Mouse (Mus musculus): ENCODE measurements around the gene C1qc. TPM values are rescaled to one million over a fixed set of nuclear protein-coding genes. Genes with fewer than 3 reads are reported as not detected.

The C1qc gene
- 0.98 and 1.4 TPM in 2 replicates for total RNA-seq (2015)
- 0.53 and 0.62 TPM in 2 replicates for total RNA-seq (2017)

DNA sequence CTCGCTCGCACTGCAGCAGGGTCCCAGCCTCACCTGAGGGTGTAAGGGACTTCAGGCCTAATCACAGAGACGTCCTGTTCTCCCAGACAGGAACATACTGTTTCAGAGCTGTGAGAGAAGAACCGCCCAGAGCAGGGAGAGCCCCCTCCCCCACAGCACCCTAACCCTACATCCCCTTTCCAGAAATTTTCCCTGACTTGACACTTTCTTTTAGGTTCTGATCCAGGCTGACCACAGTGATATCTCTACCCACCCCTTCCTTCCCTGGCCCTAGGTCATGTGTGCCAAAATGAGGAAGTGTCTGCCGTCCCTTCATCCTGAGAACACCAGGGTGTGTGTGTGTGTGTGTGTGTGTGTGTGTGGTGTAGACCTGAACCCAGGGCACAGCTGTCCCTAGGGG is at the start of gene C1qc:
Gene C1qc (minus strand): TSS at position 255 of the 400 bp plus-strand sequence.
- peak; percentile 35 for ATAC-seq (ENCODE audit: poor library complexity, severe bottlenecking)

- no peak for ATAC-seq (ENCODE audit: poor library complexity, severe bottlenecking)
These were observed 45.1 kb upstream of the C1qc start for GRCm38 (mm10) chr4:136937935-136938334.

DNA sequence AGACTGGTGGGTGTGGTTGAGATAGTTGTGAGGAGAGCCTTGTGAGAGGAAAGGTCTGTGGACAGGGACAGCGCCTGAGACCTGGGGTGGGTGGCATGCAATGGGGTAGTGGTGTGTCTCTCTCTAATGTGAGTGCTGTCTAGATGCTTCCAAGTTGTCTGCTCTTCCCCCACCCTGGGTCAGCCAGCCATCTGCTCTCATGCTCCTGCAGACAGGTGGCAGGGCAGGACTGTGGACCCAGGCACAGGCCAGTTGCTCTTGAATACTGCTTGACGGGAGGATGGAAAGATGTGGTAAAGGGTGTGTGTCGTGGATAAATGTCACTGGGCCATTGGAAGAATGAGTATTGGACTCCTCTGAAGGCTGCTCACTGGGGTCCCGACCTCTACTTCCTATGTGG is 44.5 kb upstream of the C1qc start:
- no peak for ATAC-seq (ENCODE audit: poor library complexity, severe bottlenecking)

DNA sequence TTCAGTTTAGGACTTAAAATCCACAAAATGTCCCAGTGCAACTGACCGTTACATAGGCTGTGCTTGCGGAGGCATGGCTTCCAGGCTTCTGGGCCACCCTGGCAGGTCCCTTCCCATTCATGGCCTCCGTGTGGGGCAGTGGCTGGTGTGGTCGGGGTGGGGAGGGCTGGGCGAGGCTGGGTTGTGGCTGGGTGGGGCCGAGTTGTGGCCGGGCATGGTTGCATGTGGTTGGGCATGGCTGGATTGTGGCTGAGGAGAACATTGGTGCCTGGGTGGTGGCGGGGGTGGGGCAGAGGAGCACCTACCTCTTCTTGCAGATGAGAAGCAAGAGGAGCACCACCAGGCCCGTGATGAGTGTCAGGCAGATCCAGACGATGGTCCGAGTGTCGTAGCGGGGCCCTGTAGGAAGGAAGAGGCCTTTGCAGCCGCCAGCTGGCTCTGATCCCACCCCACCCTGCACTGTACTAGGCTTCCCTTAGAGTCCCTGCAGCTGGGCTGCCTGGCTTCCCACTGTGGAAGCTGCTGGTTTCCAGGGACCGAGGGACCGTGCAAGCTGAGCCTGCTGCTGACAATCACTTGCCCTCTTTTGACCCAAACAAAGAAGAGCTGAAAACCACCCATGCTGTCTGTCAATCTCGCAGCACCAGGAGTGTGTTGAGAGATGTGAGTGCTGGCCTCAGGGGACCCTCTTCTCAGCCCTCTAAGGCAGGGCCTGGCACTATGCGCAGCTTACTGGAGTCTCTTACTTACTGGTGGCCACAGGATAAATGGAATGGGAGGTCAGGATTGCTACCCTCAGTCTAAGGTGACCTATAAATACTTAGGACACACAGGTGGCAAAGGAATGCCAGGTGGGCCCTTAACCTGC is 42.1 kb upstream of the C1qc start:
- ATAC-seq (ENCODE audit: poor library complexity, severe bottlenecking): peak; percentile 38

DNA sequence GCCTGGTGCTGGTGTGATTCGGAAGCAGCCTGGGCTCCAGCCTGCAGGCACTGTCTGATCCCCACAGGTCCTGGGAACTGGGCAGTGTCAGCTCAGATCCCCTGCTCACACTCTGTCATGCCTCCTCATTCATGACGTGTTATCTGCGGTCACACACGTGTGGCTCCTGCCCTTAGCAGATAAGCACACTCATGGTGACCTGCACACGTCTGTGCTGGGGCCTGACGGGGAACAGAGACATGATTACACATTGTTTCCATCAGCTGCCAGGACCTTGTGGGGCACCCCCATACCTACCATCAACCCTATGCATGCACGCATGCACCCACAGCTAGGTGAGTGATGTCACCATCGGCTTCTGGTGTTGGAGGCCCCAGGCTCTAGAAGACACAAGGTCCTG is 37.6 kb upstream of the C1qc start:
- no peak for ATAC-seq (ENCODE audit: poor library complexity, severe bottlenecking)

- no peak for ATAC-seq (ENCODE audit: poor library complexity, severe bottlenecking)
These were observed 36.1 kb upstream of the C1qc start for GRCm38 (mm10) chr4:136928928-136929327.

- ATAC-seq (ENCODE audit: poor library complexity, severe bottlenecking): no peak
These were observed 32.9 kb upstream of the C1qc start for GRCm38 (mm10) chr4:136925804-136926203.

DNA sequence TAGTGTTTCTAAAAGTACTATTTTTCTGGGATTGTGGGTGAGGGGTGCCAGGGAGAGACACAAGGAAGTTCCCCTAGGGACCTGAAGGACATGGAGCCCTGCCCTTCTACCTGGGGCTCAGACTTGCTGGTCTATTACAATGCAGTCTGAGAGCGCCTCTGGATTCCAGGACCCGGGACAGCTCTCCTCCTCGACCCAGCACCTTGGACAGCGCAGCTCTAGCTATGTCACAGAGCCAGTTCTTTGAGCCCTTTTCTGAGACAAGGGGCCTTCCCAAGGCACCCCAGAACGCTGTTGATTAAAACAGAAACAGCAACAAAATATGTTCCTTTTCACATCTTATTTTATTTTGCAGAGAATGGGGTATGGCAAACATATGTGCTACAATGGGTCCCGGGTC is 31.7 kb upstream of the C1qc start:
- no peak for ATAC-seq (ENCODE audit: poor library complexity, severe bottlenecking)

GRCm38 (mm10) chr4:136919526-136919925 is 26.7 kb upstream of the C1qc start:
- ATAC-seq (ENCODE audit: poor library complexity, severe bottlenecking): no peak

GRCm38 (mm10) chr4:136918834-136919233 is 26.0 kb upstream of the C1qc start:
- ATAC-seq (ENCODE audit: poor library complexity, severe bottlenecking): no peak

- no peak for ATAC-seq (ENCODE audit: poor library complexity, severe bottlenecking)
These were observed 24.3 kb upstream of the C1qc start for GRCm38 (mm10) chr4:136917165-136917524.

GRCm38 (mm10) chr4:136916359-136917164 is 23.7 kb upstream of the C1qc start:
- no peak for ATAC-seq (ENCODE audit: poor library complexity, severe bottlenecking)

- ATAC-seq (ENCODE audit: poor library complexity, severe bottlenecking): no peak
These were observed 20.0 kb upstream of the C1qc start for GRCm38 (mm10) chr4:136912841-136913240.

- no peak for ATAC-seq (ENCODE audit: poor library complexity, severe bottlenecking)
These were observed 18.9 kb upstream of the C1qc start for GRCm38 (mm10) chr4:136911804-136912203.

- no peak for ATAC-seq (ENCODE audit: poor library complexity, severe bottlenecking)
These were observed 18.4 kb upstream of the C1qc start for GRCm38 (mm10) chr4:136911211-136911646.

- ATAC-seq (ENCODE audit: poor library complexity, severe bottlenecking): no peak
These were observed 14.9 kb upstream of the C1qc start for GRCm38 (mm10) chr4:136907809-136908208.

GRCm38 (mm10) chr4:136907033-136907432 is 14.2 kb upstream of the C1qc start:
- no peak; the same call in 1 of the 2 replicates for ATAC-seq (ENCODE audit: poor library complexity, severe bottlenecking)

- no peak for ATAC-seq (ENCODE audit: poor library complexity, severe bottlenecking)
These were observed 12.1 kb upstream of the C1qc start for GRCm38 (mm10) chr4:136904767-136905539.

GRCm38 (mm10) chr4:136899154-136899553 is 6.3 kb upstream of the C1qc start:
- ATAC-seq (ENCODE audit: poor library complexity, severe bottlenecking): no peak

GRCm38 (mm10) chr4:136898637-136899036 is 5.8 kb upstream of the C1qc start, which contains the start of gene C1qa:
Gene C1qa, minus strand, starts transcription at chr4:136898803.
- no peak for ATAC-seq (ENCODE audit: poor library complexity, severe bottlenecking)

GRCm38 (mm10) chr4:136898084-136898598 is 5.3 kb upstream of the C1qc start:
- ATAC-seq (ENCODE audit: poor library complexity, severe bottlenecking): no peak
